Mouse (Mus musculus) embryonic fibroblast, embryonic 13.5 days (primary cell): ENCODE measurements around the gene Pbx3.

ENCODE experiments used
- CTCF ChIP-seq: IDR thresholded peaks from 2 replicates; pipeline ENCODE4 v1.5.1; 2011; ENCODE audit warnings: mild to moderate bottlenecking, control low read depth, low read length, moderate library complexity, borderline replicate concordance; ENCODE audit not compliant: insufficient read depth
- POLR2A ChIP-seq: IDR thresholded peaks from 2 replicates; pipeline ENCODE4 v1.6.1; 2011; ENCODE audit warnings: low read depth, mild to moderate bottlenecking, control low read depth, low read length, moderate library complexity

- peak; percentile 57 for TF ChIP-seq POLR2A
- no peak for TF ChIP-seq CTCF
These were observed 33.9 kb upstream of the Pbx3 start, which contains the start of gene Mapkap1 for GRCm38 (mm10) chr2:34406601-34407464.
